ENCODE assay signal across 15 mouse cellular contexts in the genomic region with DNA sequence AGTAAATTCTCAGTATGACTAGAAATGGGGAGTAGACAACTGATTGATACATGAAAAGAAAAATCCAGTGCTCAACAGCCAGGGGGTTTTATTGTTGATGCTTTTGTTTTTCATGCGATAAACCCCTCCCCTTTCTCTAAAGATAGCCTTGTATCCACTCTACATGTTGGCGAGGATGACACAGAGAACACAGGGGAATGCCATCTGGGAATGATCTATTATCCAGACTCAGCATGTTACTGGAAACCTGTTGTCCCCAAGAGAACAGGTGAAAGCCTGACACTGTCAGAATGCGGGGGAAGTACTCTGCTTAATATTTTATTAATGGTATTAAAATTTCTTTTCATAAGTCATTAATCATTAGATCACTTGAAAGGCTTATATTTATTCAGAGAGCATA.
"Had no signal": no experiment of that assay in that cellular context is flagged by ENCODE, and none has a peak within 500 bp of the region (broad histone marks: within the 10 kb centered on the region; RNA-seq: fewer than 3 reads in every experiment).

No protein-coding gene starts in this region.

- H3K27ac ChIP-seq: lung, embryonic 15.5 days; macrophage; midbrain, embryonic 13.5 days; midbrain, embryonic 15.5 days; neural tube, embryonic 12.5 days; stomach, embryonic 15.5 days; stomach, postnatal 0 days had no signal

- DNase-seq: lung, adult 2 months; lung, postnatal 14 days; lung, postnatal 36 days; right cerebral cortex, postnatal 14 days; thymus, adult 2 months; thymus, postnatal 25 days; thymus, postnatal 4 days had no signal

- H3K27me3 ChIP-seq: lung, embryonic 15.5 days; megakaryocyte, embryonic 14.5 days; midbrain, embryonic 13.5 days; midbrain, embryonic 15.5 days; neural tube, embryonic 12.5 days; stomach, embryonic 15.5 days had no signal

- H3K4me3 ChIP-seq: lung, embryonic 15.5 days; megakaryocyte, embryonic 14.5 days; midbrain, embryonic 13.5 days; midbrain, embryonic 15.5 days; neural tube, embryonic 12.5 days; stomach, embryonic 15.5 days had no signal

- H3K4me1 ChIP-seq: lung, embryonic 15.5 days; megakaryocyte, embryonic 14.5 days; neural tube, embryonic 12.5 days; stomach, embryonic 15.5 days had no signal
